Mouse (Mus musculus): ENCODE measurements around the gene Fubp3.

- no peak for TF ChIP-seq CTCF (IDR thresholded peaks at IDR 0.05; ENCODE audit: low read depth)
- no peak for TF ChIP-seq EP300 (IDR thresholded peaks at IDR 0.05; ENCODE audit: low read depth)
Measured at GRCm38 (mm10) chr2:31653971-31654853, 81.8 kb downstream of the Fubp3 start.
